In genomic region chrX:13207512-13208341, GRCm38 (mm10) we compare ENCODE assay signal across 8 mouse cellular contexts.
DNase-seq lines count a peak whose midpoint lies in the region; ATAC-seq lines count a peak whose summit lies in the region.

No protein-coding gene starts in this region.

- no peaks in the 10 kb centered on the region for H3K9me3 ChIP-seq in hindbrain, embryonic 16.5 days (ENCODE audit: control insufficient read depth, low read length)

- H3K4me1 ChIP-seq in hindbrain, embryonic 16.5 days (ENCODE audit: control insufficient read depth, insufficient read depth, low read depth, low read length), result no peaks in the 10 kb centered on the region

- WGBS in hindbrain, embryonic 16.5 days, result 23% methylated on average over 22 of the region's 23 CpGs

- H3K4me2 ChIP-seq in hindbrain, embryonic 16.5 days (ENCODE audit: low read length), result peak overlapping the region; percentile 56

- no peak overlapping the region; the same call in 1 of the 2 replicates for H3K9ac ChIP-seq in hindbrain, embryonic 16.5 days (ENCODE audit: low read depth, low read length)

- peak overlapping the region; percentile 66; the same call in 1 of the 2 replicates for H3K27ac ChIP-seq in hindbrain, embryonic 16.5 days (ENCODE audit: low read depth, low read length)

- DNase-seq in ZHBTc4 (ENCODE audit: low read depth, low spot score), result peak; percentile 94
- peak; percentile 83 to 95 for DNase-seq in cerebellum, postnatal 4 days (ENCODE audit: low spot score in 2 of 2)
- peak; percentile 88 for DNase-seq in gastrocnemius, adult 18-20 months (ENCODE audit: low spot score)
- peak; percentile 86 to 89 for DNase-seq in left cerebral cortex, adult 18-20 months (ENCODE audit: low spot score in 2 of 2)
- peak; percentile 90 to 93 for DNase-seq in lung, postnatal 4 days
- DNase-seq in retina, postnatal 1 day, result peak; percentile 94
- peak; percentile 88 for DNase-seq in thymus, postnatal 4 days

- peak; percentile 95 for ATAC-seq in hindbrain, embryonic 16.5 days

- H3K36me3 ChIP-seq in hindbrain, embryonic 16.5 days (ENCODE audit: control insufficient read depth, insufficient read depth, low read length), result no peaks in the 10 kb centered on the region

- H3K4me3 ChIP-seq in hindbrain, embryonic 16.5 days (ENCODE audit: low read length), result peak overlapping the region; percentile 33

- no peaks in the 10 kb centered on the region for H3K27me3 ChIP-seq in hindbrain, embryonic 16.5 days (replicated peaks; ENCODE audit: control insufficient read depth, insufficient read depth, low read length)

Comparison
In these comparisons a context has a peak if more than half of its experiments do, and no peak if none do; other contexts are left out.
1. Peak in every context shown above with its lines: DNase-seq, ATAC-seq, H3K4me3 ChIP-seq and H3K27ac ChIP-seq.